Mouse (Mus musculus): ENCODE results near the gene S100a1.

The S100a1 gene

GRCm38 (mm10) chr3:90508950-90509746 is 5.0 kb downstream of the S100a1 start, which contains the start of gene Chtop:
TSS of gene Chtop (minus strand) at chr3:90509498.
- peak; percentile 100 for DNase-seq

- DNase-seq = no peak
These were observed 5.8 kb downstream of the S100a1 start for GRCm38 (mm10) chr3:90508287-90508949.

- no peak for DNase-seq
These were observed 7.8 kb downstream of the S100a1 start for GRCm38 (mm10) chr3:90506362-90506761.

- DNase-seq = no peak
These were observed 9.0 kb downstream of the S100a1 start for GRCm38 (mm10) chr3:90505216-90505615.

- no peak for DNase-seq
These were observed 10.7 kb downstream of the S100a1 start for GRCm38 (mm10) chr3:90503444-90503843.

GRCm38 (mm10) chr3:90497597-90497996 is 16.6 kb downstream of the S100a1 start:
- DNase-seq = no peak

GRCm38 (mm10) chr3:90495850-90496525 is 18.2 kb downstream of the S100a1 start:
- no peak for DNase-seq

GRCm38 (mm10) chr3:90493831-90494540 is 20.2 kb downstream of the S100a1 start:
- DNase-seq = no peak

GRCm38 (mm10) chr3:90491350-90491749 is 22.8 kb downstream of the S100a1 start:
- no peak for DNase-seq

GRCm38 (mm10) chr3:90490696-90491256 is 23.4 kb downstream of the S100a1 start, which contains the start of gene Snapin:
TSS of gene Snapin (minus strand) at chr3:90491033.
- DNase-seq = peak; percentile 95

- no peak for DNase-seq
These were observed 25.6 kb downstream of the S100a1 start for GRCm38 (mm10) chr3:90488576-90488975.

- DNase-seq = no peak
These were observed 27.2 kb downstream of the S100a1 start for GRCm38 (mm10) chr3:90486998-90487397.

- peak; percentile 91 for DNase-seq
These were observed 38.2 kb downstream of the S100a1 start, which contains the start of gene Ilf2 for GRCm38 (mm10) chr3:90475831-90476611. TSS of gene Ilf2 (plus strand) at chr3:90476126.

GRCm38 (mm10) chr3:90475151-90475830 is 38.9 kb downstream of the S100a1 start:
- no peak for DNase-seq

GRCm38 (mm10) chr3:90472213-90472612 is 42.0 kb downstream of the S100a1 start:
- DNase-seq = no peak

- DNase-seq = no peak
These were observed 46.4 kb downstream of the S100a1 start for GRCm38 (mm10) chr3:90467618-90468300.

- DNase-seq = no peak
These were observed 47.9 kb downstream of the S100a1 start for GRCm38 (mm10) chr3:90466311-90466766.

GRCm38 (mm10) chr3:90465686-90466310 is 48.4 kb downstream of the S100a1 start, which contains the start of gene Npr1:
TSS of gene Npr1 (minus strand) at chr3:90465866.
- DNase-seq = peak; percentile 30

GRCm38 (mm10) chr3:90465081-90465685 is 49.0 kb downstream of the S100a1 start:
- no peak for DNase-seq
